Mouse (Mus musculus) liver, adult 2 months (tissue): ENCODE measurements around the gene Ak3. TPM values are rescaled to one million over a fixed set of nuclear protein-coding genes. Genes with fewer than 3 reads are reported as not detected.

Source experiments
- DNase-seq: peaks from one replicate; pipeline ENCODE4 v3.0.0-alpha.2; 2011; ENCODE audit warnings: low read depth, low spot score; ENCODE audit errors: extremely low read depth
- H3K27ac ChIP-seq: fragments of 200-500 bp; replicated peaks from 2 replicates; pipeline ENCODE4 v1.5.1; 2012; ENCODE audit warnings: low read depth, mild to moderate bottlenecking, control low read depth, inconsistent platforms, low read length; ENCODE audit not compliant: insufficient read depth
- H3K27me3 ChIP-seq: fragments of 200-500 bp; 2 replicates; pipeline ENCODE4 v1.6.1; 2012; ENCODE audit warnings: mild to moderate bottlenecking, moderate library complexity, low read length, inconsistent platforms; ENCODE audit not compliant: control insufficient read depth, insufficient read depth
- H3K36me3 ChIP-seq: fragments of 200-500 bp; 2 replicates; pipeline ENCODE4 v1.6.1; 2012; ENCODE audit warnings: low read length, inconsistent platforms; ENCODE audit not compliant: control insufficient read depth, insufficient read depth
- H3K4me1 ChIP-seq: fragments of 200-500 bp; 2 replicates; pipeline ENCODE4 v1.6.1; 2011; ENCODE audit warnings: low read length; ENCODE audit not compliant: control insufficient read depth, insufficient read depth
- H3K4me3 ChIP-seq: fragments of 200-500 bp; 2 replicates; pipeline ENCODE4 v1.5.1; 2011; ENCODE audit warnings: low read depth, mild to moderate bottlenecking, control low read depth, low read length, moderate library complexity; ENCODE audit not compliant: insufficient read depth
- H3K79me2 ChIP-seq: fragments of 200-500 bp; 2 replicates; pipeline ENCODE4 v1.6.1; 2012; ENCODE audit warnings: inconsistent platforms, mild to moderate bottlenecking, low read length, moderate library complexity; ENCODE audit not compliant: control insufficient read depth, insufficient read depth
- H3K9ac ChIP-seq: fragments of 200-500 bp; 2 replicates; pipeline ENCODE4 v1.6.1; 2012; ENCODE audit warnings: low read depth, mild to moderate bottlenecking, control low read depth, inconsistent platforms, low read length
- CTCF ChIP-seq: fragments of 200-500 bp; IDR thresholded peaks from 2 replicates; pipeline ENCODE4 v1.5.1; 2011; ENCODE audit warnings: low read depth, low read length, control low read depth
- POLR2A ChIP-seq: fragments of 200-500 bp; IDR thresholded peaks from 2 replicates; pipeline ENCODE4 v1.6.1; 2011; ENCODE audit warnings: low read length, control low read depth; ENCODE audit not compliant: insufficient read depth; ENCODE audit errors: extremely low read depth
- WGBS: fragments of 180-500 bp; shearing (Covaris S2); methylation state at CpG from one replicate; pipeline ENCODE4 v1.1.7; 2018; 5-methylcytosine and 5-hydroxymethylcytosine counted together
- polyA plus RNA-seq: library from polyadenylated mRNA; depleted of rRNA; stranded (reverse); fragments of >200 nt; gene quantifications from 2 replicates; pipeline ENCODE4 v1.2.3, GENCODE M21; 2012
- total RNA-seq: library from RNA; depleted of rRNA; stranded (reverse); fragments of >200 nt; gene quantifications from 2 replicates; pipeline ENCODE4 v1.2.3, GENCODE M21; 2014

Ak3 gene
- total and polyA plus RNA-seq, 2 experiments = 183 to 241 TPM

DNA sequence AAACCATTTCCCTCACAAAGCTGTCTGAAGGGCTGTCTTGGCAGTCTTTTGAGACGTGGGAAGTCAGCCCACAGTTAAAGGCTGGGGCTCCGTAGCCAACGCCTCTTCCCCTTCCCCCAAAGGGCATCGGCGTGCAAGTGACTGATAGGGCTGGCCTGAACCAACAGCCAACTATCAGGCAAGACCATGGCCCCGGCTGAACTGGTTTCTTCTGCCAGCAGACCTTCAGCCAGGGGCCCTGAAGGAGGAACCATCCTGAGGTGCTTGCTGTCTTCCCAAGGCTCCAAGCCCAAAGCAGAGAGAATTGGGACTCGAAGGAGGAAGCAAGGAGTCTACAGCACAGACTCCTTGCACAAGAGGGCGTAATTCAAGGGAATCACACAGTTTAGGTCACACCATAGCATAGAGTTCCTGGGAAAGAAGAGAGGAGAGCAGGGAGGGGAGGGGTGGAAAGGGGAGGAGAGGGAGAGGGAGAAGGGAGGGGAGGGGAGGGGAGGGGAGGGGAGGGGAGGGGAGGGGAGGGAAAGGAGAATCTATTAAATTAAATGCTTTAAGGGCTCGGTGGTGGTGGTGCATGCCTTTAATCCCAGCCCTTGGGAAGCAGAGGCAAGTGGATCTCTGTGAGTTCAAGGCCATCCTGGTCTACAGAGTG, 16.8 kb upstream of the Ak3 start:
- Histone ChIP-seq H3K36me3 (no peaks in the 10 kb centered on the region), H3K27ac (peak overlapping the region; percentile 85), H3K79me2 (no peaks in the 10 kb centered on the region), H3K9ac (peak overlapping the region; percentile 32), H3K27me3 (no peaks in the 10 kb centered on the region), H3K4me3 (peak overlapping the region; percentile 1), H3K4me1 (peaks cover 13% of the 10 kb centered on the region; the same call in 1 of the 2 replicates)
- DNase-seq = no peak
- TF ChIP-seq CTCF (no peak), POLR2A (no peak)
- WGBS = 28% methylated on average over 9 of the region's 9 CpGs

- Histone ChIP-seq H3K9ac (peak overlapping the region; percentile 48; the same call in 1 of the 2 replicates), H3K27me3 (no peaks in the 10 kb centered on the region), H3K79me2 (no peaks in the 10 kb centered on the region), H3K4me3 (peak overlapping the region; percentile 30; the same call in 1 of the 2 replicates), H3K4me1 (peaks cover 11% of the 10 kb centered on the region; the same call in 1 of the 2 replicates), H3K27ac (peak overlapping the region; percentile 85), H3K36me3 (no peaks in the 10 kb centered on the region)
- TF ChIP-seq POLR2A (no peak), CTCF (peak; percentile 91)
- 9% methylated on average over 18 of the region's 18 CpGs for WGBS
- DNase-seq = peak; percentile 84
Measured at GRCm38 (mm10) chr19:29063577-29064363, 16.0 kb upstream of the Ak3 start.

- 82% methylated on average over 5 of the region's 5 CpGs for WGBS
- no peak overlapping the region for H3K9ac ChIP-seq
- H3K27me3 ChIP-seq = no peaks in the 10 kb centered on the region
- peaks cover 8% of the 10 kb centered on the region; the same call in 1 of the 2 replicates for H3K4me1 ChIP-seq
- H3K79me2 ChIP-seq = no peaks in the 10 kb centered on the region
- no peak overlapping the region for H3K27ac ChIP-seq
- no peak overlapping the region for H3K4me3 ChIP-seq
- H3K36me3 ChIP-seq = no peaks in the 10 kb centered on the region
- DNase-seq = no peak
- TF ChIP-seq CTCF (no peak), POLR2A (no peak)
Measured at GRCm38 (mm10) chr19:29063009-29063408, 15.2 kb upstream of the Ak3 start.

DNA sequence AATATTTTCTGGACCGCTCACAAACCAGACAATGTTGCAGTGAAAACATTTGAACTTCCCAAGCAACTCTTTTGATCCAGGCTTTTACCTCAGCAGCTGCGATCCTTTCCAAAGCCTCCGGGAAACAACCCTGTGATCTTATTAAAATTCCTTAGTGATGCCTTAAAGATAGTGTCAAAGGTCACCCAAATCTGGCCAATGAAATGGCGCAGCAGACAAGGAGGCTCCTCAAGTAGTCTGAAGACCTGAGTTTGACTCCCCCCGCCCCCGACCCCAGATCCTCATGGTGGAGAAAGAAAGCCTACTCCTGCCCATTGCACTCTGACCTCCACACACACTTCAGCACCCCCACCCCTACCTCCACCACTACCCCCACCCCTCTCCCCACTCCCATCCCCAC, 12.5 kb upstream of the Ak3 start:
- WGBS = 70% methylated on average over 6 of the region's 6 CpGs
- no peak for DNase-seq
- Histone ChIP-seq H3K27ac (no peak overlapping the region), H3K4me3 (no peak overlapping the region), H3K27me3 (no peaks in the 10 kb centered on the region), H3K9ac (no peak overlapping the region), H3K36me3 (no peaks in the 10 kb centered on the region), H3K79me2 (no peaks in the 10 kb centered on the region), H3K4me1 (peaks cover 6% of the 10 kb centered on the region; the same call in 1 of the 2 replicates)
- no peak for TF ChIP-seq POLR2A

- no peak overlapping the region for H3K9ac ChIP-seq
- TF ChIP-seq CTCF = peak; percentile 8; the same call in 1 of the 2 replicates
- no peak for TF ChIP-seq POLR2A
Measured at GRCm38 (mm10) chr19:29059688-29060087, 11.9 kb upstream of the Ak3 start.

More at GRCm38 (mm10) chr19:29059688-29060087, 11.9 kb upstream of the Ak3 start:
- Histone ChIP-seq H3K36me3 (no peaks in the 10 kb centered on the region), H3K4me3 (no peak overlapping the region), H3K79me2 (no peaks in the 10 kb centered on the region), H3K27ac (no peak overlapping the region), H3K27me3 (no peaks in the 10 kb centered on the region), H3K4me1 (peaks cover 6% of the 10 kb centered on the region; the same call in 1 of the 2 replicates)
- peak; percentile 46 for DNase-seq
- 84% methylated on average over 2 of the region's 2 CpGs for WGBS
